Mouse (Mus musculus) bone marrow macrophage, adult 2 months (primary cell): ENCODE measurements around the gene Arhgap32.

ENCODE experiments used
- CTCF ChIP-seq: IDR thresholded peaks from 2 replicates; pipeline ENCODE4 v1.5.1; 2012; ENCODE audit warnings: low read depth, mild to moderate bottlenecking, low read length, moderate library complexity
- POLR2A ChIP-seq: IDR thresholded peaks from 2 replicates; pipeline ENCODE4 v1.6.1; 2012; ENCODE audit warnings: mild to moderate bottlenecking, low read depth, low read length, borderline replicate concordance

DNA sequence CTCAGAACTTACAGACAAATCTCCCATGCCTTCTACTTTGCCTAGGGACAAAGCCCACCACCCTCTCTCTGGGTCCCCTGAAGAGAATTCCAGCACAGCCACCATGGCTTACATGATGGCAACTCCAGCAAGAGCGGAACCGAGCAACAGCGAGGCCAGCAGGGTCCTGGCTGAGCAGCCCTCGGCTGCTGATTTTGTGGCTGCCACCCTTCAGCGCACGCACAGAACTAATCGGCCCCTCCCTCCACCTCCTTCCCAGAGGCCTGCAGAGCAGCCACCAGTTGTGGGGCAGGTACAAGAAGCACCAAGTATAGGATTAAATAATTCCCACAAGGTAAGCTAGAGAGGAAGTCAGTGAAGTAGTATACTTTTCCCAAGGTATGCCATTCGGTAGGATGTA, 141.4 kb downstream of the Arhgap32 start:
- TF ChIP-seq CTCF, result no peak
- TF ChIP-seq POLR2A, result no peak
